Mouse (Mus musculus) Muller cell, postnatal 12 days (primary cell): Measurements from ENCODE around the gene Rnaseh2b.

ENCODE experiments used
- DNase-seq: peaks from one replicate; pipeline ENCODE4 v3.0.0-alpha.2; 2015; ENCODE audit errors: inconsistent ontology term

Rnaseh2b gene

DNA sequence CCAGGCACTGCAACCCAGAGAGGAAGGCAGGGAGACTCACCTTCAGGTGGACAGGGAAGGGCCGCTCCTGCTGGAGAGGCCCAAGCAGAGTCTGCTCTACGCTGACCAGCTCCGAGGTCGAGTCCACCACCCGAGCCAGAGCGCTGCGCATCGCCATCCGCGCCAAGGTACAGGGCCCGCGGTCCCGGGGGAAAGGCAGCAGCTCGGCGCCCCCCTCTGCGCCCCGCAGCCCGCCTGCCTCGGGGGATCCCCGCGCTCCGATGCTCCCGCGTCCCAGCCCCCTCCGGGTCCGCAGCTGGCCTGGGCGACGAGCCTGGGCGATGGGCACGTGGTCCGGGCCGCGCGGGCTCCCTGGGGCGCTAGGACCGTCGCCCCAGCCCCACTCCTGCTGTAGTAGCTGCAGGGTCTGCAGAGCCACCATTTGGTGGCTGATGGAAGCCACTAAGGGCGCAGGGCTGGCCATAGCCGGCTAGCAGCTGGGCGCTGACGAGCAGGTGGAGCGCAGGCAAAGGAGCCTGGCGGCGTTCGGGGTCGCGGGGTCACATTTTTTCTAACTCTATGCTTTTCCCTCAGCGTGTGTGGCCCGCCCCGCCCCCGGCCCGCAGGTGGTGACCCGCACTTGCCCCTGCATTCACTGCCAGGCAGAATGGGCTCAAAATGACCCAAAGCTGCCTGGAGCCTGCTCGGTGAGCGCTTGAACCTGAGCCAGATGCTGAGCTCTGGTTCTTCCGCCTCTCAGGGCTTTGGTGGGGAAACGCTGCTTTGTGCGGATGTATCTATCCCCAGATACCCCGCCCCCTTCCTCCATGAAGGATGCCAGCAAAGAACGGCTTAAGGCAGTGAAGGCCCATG, at the start of gene Rnaseh2b, which contains the start of gene Dleu7:
Gene Rnaseh2b, plus strand, starts transcription at position 102 of the 852 bp plus-strand sequence.
Gene Dleu7, minus strand, starts transcription at position 560 of the 852 bp plus-strand sequence.
- DNase-seq, result peak; percentile 82

DNA sequence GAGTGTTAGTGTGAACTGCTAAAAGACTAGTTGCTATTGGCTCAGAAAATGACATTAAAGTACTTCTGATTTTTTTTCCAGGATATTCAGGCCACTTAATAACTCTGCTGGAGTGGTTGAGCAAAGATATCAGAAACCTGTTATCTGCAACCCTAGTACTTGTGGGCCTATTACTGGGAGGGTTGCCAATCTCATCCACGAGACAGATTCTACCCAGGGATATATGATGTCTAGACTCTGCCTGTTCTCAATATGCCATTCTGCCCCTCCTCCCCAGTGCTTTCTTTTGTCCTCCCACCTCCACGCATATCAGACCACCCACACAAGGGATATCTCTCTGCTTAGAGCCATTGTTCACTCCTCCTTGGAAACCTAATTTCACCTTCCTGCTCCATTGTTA, 48.9 kb upstream of the Rnaseh2b start:
- DNase-seq, result no peak

DNA sequence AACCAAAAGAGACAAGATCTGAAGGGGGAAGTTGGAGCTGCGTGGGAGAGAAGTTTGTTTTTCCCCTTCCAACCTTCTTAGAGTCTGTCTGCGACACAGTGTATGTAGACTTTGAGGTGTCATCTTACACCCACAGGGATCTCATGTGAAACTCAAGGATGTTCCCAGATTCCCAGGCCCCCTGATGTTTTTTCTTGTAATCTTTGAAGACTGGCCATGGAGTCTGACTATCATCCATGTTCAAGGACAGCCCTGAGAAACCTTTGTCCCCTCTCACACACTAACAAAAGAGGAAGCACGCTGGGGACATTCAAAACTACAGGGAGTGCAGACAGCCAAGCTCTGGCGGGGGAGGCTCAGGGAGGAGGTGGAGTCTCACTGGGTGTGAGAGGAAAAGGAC, 46.8 kb upstream of the Rnaseh2b start:
- DNase-seq, result no peak

DNA sequence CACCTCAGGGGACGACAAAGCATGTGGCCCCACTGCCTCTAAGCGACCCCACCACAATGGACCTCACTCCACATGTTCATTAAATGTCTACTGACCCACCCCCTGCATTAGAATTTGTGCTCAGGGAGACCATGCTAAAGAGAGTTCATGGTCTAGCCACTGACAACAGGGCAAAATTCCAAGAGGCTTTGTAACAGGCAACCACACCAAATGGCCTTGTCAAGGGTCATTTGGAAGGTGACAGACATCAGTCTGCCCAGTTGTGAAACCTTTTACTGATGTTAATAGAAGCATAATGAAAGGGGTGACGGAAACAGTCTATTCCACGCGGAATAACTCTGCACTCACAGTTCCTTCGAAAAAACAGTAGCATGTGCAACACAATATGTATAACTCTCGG, 44.0 kb upstream of the Rnaseh2b start:
- no peak for DNase-seq

DNA sequence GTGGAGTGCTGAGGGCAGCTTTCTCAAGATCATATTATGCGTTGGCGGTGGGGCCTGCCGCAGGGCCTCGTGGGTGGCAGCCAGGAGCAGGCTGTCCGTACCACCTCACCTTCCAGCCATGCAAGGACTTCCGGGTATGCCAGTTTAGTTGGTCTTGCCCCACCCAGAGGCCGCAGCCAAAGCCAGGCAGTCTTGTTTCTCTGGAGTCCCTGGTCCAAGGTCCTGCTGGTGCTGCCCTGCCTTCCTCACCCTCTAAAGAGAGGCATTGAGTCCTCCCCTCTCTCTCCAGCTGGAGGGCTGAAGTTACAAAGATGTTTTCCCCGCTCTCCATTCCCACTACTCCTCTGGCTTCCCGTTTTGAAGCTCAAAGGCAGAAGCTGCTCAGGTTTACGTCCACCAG, 43.6 kb upstream of the Rnaseh2b start:
- no peak for DNase-seq

DNA sequence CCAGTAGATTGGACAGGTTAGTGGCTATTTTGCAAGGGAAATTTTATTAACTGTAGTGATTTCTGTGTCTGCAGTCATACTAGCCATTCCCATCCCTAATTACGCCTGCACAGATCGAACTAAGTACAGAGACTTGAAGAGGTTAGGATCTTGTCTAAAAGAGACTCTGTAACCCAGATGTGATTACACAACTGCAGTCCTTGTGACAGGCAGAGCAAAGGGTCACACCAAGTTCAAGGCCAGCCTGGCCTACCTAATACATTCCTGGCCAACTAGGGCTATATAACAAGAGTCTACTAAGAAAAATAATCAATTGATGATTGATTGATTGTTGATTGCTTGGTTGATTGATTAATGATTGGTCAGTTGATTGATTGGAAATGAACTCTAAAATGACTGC, 43.1 kb upstream of the Rnaseh2b start:
- DNase-seq, result no peak

DNA sequence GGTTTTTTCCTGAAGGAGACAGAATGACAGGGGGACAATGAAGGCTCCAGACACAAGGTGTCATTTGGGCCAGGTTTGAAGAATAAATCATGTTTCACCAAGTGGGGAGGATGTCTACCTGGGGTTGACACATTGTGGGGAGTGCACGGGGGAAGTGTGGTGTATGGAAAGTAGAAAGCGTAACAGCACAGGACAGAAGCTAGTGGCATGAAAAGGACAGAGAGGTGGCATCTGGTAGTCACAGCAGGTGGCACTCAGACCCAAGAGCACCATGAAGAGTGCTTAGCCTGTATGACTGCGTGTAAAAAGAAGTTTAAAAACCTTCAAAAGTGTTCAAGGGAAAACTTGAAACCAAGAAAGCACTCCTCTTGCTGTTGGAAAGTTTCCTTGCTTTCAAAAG, 42.3 kb upstream of the Rnaseh2b start:
- DNase-seq, result no peak

DNA sequence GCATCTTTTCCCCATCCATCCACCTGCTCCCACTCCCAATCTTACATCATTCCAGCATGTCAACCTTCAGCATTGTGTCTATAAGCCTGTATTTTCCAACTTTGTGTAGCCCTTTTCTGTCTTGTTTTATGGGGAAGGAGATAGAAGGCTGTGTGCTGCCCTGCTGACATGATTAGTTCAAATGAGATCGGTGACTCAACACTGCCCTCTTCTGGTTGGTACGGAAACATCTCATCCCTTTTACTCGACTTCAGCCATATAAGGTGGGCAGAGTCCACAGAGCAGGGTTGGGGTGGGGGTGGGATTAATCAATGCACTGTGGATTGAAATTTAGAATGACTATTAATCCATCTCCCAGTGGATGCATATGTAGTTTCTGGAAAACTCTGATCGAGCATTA, 40.4 kb upstream of the Rnaseh2b start:
- peak; percentile 75 for DNase-seq

DNA sequence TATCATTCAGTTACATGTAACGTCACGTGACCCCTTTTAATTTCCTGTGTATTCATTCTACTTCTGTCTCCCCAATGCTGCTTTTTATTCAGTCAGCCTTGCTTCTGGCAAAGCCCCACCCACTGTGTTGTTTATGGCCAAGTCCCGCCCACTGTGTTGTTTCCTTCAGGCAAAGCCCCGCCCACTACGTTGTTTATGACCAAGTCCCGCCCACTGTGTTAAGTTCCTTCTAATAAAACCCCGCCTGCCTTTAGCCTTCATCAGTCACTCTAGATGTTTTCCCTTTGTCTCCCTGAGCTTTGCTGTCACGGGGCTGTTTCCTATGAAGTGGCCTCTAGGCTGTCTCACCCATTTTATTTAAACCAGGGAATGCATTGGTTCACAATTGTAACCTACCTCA, 38.0 kb upstream of the Rnaseh2b start:
- DNase-seq, result no peak

DNA sequence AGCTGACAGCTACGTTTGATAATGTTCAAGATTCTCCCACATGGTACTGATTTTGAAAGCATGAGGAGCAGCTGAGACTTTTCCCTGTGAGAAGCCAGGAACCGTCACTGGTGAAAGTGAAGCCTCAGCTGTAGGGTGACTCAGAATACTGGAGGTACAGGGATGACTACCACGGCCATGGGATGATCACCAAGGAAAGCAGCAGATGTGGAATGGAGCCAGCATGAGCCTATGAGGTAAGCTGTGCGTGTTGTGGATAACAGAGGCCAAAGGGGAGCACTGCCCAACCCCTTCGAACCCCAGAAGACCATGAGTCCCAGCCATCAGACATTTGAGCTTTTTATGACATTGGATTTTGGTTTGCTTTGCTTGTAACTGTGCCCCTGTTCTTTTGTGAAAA, 36.3 kb upstream of the Rnaseh2b start:
- DNase-seq, result no peak

DNA sequence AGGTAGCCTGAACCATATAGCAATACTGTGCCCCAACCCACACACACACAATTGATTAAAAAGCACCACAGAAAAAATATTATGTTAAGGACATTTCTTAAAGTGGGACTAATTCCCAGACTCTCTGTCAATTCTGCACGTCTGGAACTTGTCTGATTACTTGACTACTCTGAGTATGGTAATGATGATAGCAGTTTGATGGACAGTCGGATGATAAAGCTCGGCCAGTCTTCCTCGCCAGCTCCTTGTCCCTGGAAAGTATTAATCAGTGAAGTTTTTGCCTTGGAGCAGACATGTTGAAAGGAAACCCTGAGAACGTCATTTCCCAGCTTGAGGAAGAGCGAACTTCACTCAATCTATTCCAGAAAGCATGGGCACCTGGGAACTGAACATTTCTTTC, 34.3 kb upstream of the Rnaseh2b start:
- DNase-seq, result no peak

DNA sequence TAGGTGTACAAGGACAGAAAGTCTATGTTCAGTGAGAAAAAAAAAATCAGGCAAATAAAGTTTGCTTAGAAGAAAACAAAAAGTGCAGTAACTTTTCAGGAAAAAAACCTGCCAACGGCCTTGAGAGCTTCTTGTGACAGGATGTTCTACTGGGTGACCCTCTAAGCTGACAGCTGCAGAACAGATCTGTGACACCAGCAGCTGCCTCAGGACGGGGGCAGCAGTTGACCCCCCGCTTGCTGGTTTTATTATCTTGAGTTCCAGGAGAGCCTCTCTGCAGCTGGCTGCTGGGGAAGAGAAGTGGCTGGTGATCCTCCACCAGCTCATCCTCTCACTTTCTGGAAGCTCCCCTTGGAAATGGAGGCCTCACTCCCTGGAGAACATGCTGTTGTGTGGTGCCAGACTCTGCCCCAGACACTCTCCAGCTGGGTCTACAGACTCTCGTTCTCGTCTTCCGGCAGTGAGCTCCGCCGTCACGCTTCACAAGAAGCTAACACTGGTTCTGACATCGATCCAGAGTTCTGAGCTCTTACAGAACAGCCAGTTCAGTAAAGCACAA, 33.3 kb upstream of the Rnaseh2b start:
- no peak for DNase-seq

DNA sequence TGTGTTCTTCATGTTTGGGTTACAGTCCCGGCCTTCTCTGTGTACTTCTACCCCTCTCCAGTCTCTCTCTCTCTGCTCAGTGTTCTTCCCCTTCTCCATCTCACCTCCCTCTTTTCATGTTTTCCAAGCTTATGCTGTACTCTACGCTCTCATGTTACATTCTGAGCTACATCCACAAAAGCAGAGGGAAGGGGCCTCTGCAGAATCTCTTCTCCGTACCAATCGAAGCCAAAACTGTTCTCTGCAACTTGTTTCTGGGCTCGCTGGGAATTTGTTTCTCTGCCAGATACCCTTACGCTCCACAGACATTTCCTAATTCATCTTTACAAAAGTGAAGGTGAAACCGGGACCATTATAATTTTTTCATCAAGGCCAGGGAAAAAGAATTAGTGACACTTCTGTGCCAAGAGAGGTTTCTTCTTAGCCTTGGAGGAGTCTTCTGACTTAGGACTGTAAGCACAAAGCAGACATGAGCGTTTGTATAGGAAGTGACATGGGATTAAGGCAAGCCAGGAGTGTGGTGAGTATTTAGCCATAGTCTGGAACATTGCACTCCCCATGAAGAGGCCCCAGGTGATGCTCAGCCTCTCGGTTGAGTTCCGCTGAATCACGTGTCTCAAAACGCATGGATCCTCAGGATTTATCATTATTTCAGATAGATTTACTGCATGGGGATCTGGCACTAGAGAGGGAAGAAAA, 21.5 kb upstream of the Rnaseh2b start:
- no peak for DNase-seq

DNA sequence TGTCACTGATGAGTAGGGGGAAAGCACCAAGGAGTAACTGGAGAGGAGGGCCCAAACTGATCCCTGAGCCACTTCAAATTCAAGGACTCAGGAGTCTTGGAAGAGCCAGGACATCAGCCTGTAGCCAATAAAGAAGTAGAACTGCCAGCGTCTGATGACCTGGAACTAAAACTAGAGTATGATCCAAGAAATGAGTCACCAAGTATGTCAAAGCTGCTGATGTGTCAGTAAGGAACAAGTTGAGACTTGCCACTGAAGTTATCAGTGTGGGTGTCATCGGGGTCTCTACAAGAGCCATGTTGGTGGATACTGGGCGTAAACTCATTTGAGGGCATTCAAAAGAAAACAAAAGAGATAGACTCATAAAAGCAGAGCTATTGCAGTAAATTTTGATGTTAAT, 18.8 kb upstream of the Rnaseh2b start:
- peak; percentile 81 for DNase-seq

DNA sequence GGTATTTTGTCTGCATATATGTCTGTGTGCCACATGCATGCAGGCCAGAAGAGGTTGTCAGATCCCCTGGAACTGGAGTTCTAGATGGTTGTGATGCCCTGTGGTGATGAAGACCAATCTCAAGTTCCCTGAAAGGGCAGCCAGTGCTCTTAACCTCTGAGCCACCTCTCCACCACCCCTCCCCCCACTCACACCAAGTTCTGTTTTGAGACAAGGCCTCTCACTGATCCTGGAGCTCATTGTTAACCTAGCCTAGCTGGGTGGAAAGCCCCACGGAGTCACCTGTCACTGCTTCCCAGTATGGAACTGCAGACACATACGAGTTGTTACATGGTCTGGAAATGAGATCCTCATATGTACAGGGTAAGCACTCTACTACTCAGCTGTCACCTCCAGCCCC, 9.4 kb upstream of the Rnaseh2b start:
- DNase-seq, result no peak

DNA sequence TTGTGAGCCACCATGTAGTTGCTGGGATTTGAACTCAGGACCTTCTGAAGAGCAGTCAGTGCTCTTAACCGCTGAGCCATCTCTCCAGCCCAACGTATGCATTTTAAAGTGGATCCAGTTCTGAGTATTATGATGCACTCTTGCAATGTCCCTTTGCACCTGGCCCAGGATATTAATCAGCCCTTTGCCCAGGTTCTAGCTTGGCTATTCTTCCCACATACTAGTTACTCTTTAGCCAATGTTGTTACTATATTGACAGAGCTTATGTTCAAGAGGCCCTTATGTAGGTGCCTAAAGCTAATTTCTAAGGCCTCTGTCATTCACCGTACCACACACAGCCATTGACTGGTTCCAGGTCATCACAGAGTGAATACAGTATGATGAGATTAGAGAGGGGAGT, 3.7 kb upstream of the Rnaseh2b start:
- no peak for DNase-seq

DNA sequence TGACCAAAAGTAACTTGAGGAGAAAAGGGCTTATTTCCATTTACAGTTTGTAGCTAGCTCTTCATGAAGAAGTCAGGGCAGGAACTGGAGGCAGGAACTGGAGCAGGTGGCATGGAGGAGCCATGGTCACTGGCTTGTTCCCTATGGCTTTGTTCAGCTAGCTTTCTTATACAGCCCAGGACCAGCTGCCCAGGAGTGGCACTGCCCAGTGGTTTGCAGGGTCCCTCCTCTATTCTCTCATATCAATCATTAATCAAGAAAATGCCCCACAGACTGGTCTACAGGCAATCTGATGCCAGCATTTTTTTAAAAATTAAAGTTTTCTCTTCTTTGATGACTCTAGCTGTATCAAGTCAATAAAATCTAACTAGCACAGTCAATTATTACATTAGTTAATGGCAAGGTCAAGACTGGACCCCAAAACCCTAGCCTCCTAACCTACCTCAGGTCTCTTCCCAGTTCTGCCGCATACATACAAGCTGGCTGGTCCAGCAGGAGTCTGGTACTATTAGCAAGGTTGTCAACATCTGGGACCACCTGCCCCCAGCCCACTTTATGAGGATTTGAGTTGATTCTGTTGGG, 892 bp upstream of the Rnaseh2b start:
- DNase-seq, result no peak

DNA sequence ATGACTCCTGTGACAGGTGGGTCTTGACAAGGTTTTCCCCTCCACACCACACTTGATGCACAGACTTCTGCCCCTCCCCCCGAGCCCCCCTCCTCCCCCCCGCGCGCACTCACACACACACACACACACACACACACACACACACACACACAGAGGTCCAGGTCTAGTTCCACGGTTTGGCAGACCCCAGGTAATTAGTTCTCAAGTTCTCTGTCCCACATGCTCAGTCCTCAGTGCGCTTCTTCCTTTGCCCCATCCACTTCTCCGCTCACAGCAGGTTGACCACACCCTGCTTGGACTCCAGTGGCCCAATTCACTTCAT, 262 bp upstream of the Rnaseh2b start:
- DNase-seq, result no peak

DNA sequence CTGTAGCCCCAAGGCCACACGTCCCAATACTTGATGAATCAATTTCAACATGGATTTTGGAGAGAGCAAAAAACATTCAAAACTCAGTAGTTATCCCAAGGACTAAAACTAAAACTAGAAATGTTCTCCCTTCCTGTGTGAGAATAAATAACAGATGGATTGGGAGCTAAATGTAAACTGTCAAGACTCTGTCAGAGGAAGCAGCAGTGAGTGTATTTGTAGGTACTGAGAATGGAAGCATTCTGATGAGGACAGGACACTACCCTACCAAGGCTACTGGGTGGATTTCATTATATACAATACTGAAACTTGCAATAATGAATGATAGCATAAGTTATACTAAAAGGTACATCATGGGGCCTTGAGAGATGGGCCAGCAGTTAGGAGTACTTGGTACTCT, 6.4 kb downstream of the Rnaseh2b start:
- DNase-seq, result no peak

DNA sequence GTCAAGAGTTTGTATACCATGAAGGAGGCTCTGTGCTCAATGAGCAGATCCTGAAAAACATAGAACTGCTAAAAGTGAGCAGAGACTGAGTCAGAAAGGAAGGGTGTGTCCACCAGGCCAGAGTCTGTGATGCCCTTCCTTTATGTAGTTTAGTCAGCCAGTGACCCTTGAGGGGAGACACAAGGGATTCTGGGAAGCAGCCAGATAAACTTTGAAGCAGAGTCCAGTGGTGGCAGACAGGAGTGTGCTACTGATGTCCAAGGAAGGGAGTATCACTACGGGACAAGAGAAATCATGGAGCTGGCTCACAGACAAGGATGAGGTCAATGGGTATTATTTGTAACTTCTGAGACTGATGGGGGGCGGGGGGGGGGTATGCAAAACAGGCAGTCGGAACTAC, 7.6 kb downstream of the Rnaseh2b start:
- peak; percentile 17 for DNase-seq

DNA sequence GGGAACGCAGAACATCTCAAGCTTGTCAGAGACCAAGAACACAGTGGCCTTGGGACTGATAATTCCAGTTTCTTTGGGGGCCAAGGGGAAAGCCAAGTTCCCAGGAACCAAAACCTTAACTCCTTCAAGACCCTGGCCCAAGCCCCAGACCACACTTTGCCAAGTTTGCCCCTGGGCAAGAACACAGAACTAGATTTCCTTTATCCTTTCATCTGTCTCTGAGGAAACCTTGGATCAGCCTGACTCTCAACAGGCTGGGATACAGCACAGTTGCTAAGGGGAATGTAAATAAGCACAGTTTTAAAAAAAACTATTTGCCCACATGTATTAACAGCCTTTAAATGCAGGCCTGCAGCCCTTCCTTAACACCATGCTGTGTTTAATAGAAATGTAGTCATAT, 15.2 kb downstream of the Rnaseh2b start:
- no peak for DNase-seq

DNA sequence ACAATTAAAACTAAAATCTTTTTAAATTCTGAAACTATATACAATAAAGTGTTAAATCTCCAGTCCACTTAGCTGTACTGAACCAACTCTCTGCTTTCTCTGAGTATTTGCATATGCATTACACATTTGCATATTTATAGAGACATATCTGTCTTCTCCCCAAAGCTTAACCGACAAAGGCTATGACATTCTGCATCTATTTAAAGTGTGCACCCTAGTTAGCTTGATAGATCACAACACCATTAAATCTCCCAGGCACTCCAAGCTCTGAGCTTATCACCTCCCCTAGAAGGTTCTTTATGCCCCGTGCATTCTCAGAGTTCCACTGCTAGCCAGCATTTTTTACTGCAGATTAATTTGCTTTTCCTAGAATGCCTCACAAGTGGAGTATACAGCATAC, 16.6 kb downstream of the Rnaseh2b start:
- no peak for DNase-seq

DNA sequence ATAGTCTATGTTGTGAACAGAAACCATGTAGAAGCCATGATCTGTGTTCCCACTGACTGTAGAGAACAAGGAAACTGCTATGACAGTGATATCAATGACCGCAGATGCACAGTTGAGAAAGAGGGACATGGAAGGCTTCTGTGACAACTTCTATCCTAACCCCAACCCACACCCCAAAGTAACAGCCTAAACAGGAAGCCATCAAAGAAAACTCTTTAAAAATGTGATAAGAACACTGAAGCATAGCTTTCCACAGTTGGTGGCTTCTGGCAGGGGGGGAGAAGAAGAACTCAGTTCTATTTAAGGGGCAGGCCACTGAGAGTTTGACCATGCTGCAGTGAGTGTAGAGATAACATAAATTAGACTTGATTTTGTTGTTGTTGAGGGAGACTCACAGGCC, 19.3 kb downstream of the Rnaseh2b start:
- no peak for DNase-seq
